Mouse (Mus musculus) bone marrow macrophage, adult 2 months (primary cell): ENCODE results near the gene Galm. TPM values are rescaled to one million over a fixed set of nuclear protein-coding genes. Genes with fewer than 3 reads are reported as not detected.

Experiments used
- H3K27ac ChIP-seq: 2 replicates; pipeline ENCODE4 v1.5.1; 2012; ENCODE audit warnings: low read depth, low read length; ENCODE audit not compliant: insufficient read depth
- H3K4me1 ChIP-seq: 2 replicates; pipeline ENCODE4 v1.6.1; 2012; ENCODE audit warnings: low read length; ENCODE audit not compliant: control insufficient read depth, insufficient read depth
- H3K4me3 ChIP-seq: 2 replicates; pipeline ENCODE4 v1.5.1; 2012; ENCODE audit warnings: mild to moderate bottlenecking, low read length, moderate library complexity; ENCODE audit not compliant: insufficient read depth
- CTCF ChIP-seq: IDR thresholded peaks from 2 replicates; pipeline ENCODE4 v1.5.1; 2012; ENCODE audit warnings: low read depth, mild to moderate bottlenecking, low read length, moderate library complexity
- POLR2A ChIP-seq: IDR thresholded peaks from 2 replicates; pipeline ENCODE4 v1.6.1; 2012; ENCODE audit warnings: mild to moderate bottlenecking, low read depth, low read length, borderline replicate concordance
- polyA plus RNA-seq: library from polyadenylated mRNA; stranded (reverse); fragments of >200 nt; gene quantifications from 2 replicates; pipeline ENCODE4 v1.2.4, GENCODE M21; 2012; ENCODE audit not compliant: missing spikeins, insufficient read depth, insufficient read length

Gene Galm
- 18.1 and 18.2 TPM in 2 replicates for polyA plus RNA-seq

GRCm38 (mm10) chr17:80127331-80128251 is at the start of gene Galm:
Galm (plus strand) TSS chr17:80127471.
- Histone ChIP-seq H3K27ac (peak within 1 kb of the TSS; percentile 94), H3K4me1 (peaks cover 33% of the 10 kb centered on the region), H3K4me3 (peak within 1 kb of the TSS; percentile 55)
- TF ChIP-seq CTCF = no peak
- TF ChIP-seq POLR2A = no peak

GRCm38 (mm10) chr17:80078726-80079125 is 48.5 kb upstream of the Galm start:
- no peak overlapping the region for H3K27ac ChIP-seq
- no peak for TF ChIP-seq POLR2A
- no peak for TF ChIP-seq CTCF
- H3K4me3 ChIP-seq = no peak overlapping the region
- H3K4me1 ChIP-seq = peaks cover 8% of the 10 kb centered on the region

GRCm38 (mm10) chr17:80083223-80083622 is 44.0 kb upstream of the Galm start:
- Histone ChIP-seq H3K4me1 (peaks cover 14% of the 10 kb centered on the region), H3K4me3 (no peak overlapping the region), H3K27ac (peak overlapping the region; percentile 89)
- TF ChIP-seq CTCF = no peak
- no peak for TF ChIP-seq POLR2A

- H3K27ac ChIP-seq = 0 out of 2 replicates have a peak overlapping the region, but pooled peaks have one; percentile 10
- H3K4me3 ChIP-seq = no peak overlapping the region
- TF ChIP-seq POLR2A (no peak), CTCF (no peak)
- H3K4me1 ChIP-seq = peaks cover 12% of the 10 kb centered on the region
These were observed 42.8 kb upstream of the Galm start for GRCm38 (mm10) chr17:80084424-80084823.

- Histone ChIP-seq H3K4me1 (peaks cover 12% of the 10 kb centered on the region), H3K4me3 (no peak overlapping the region), H3K27ac (no peak overlapping the region)
- TF ChIP-seq CTCF = no peak
- TF ChIP-seq POLR2A = no peak
These were observed 40.7 kb upstream of the Galm start for GRCm38 (mm10) chr17:80086591-80086990.

- no peak overlapping the region for H3K27ac ChIP-seq
- TF ChIP-seq POLR2A (no peak), CTCF (no peak)
- no peak overlapping the region for H3K4me3 ChIP-seq
These were observed 39.1 kb upstream of the Galm start for GRCm38 (mm10) chr17:80088168-80088567.

GRCm38 (mm10) chr17:80090551-80090950 is 36.7 kb upstream of the Galm start:
- Histone ChIP-seq H3K4me3 (no peak overlapping the region), H3K27ac (no peak overlapping the region), H3K4me1 (peaks cover 2% of the 10 kb centered on the region)
- no peak for TF ChIP-seq POLR2A
- no peak for TF ChIP-seq CTCF

More at GRCm38 (mm10) chr17:80088168-80088567, 39.1 kb upstream of the Galm start:
- H3K4me1 ChIP-seq = peaks cover 14% of the 10 kb centered on the region

- TF ChIP-seq CTCF (no peak), POLR2A (no peak)
- no peak overlapping the region for H3K4me3 ChIP-seq
- peaks cover 2% of the 10 kb centered on the region for H3K4me1 ChIP-seq
- H3K27ac ChIP-seq = no peak overlapping the region
These were observed 35.3 kb upstream of the Galm start for GRCm38 (mm10) chr17:80091879-80092549.

- H3K4me3 ChIP-seq = no peak overlapping the region
- no peak overlapping the region for H3K27ac ChIP-seq
- H3K4me1 ChIP-seq = peaks cover 12% of the 10 kb centered on the region
- TF ChIP-seq CTCF (no peak), POLR2A (no peak)
These were observed 31.9 kb upstream of the Galm start for GRCm38 (mm10) chr17:80095254-80095899.
